Mouse (Mus musculus) stomach, postnatal 0 days (tissue): Measurements from ENCODE around the gene Vps51.

Source experiments
- CTCF ChIP-seq: IDR thresholded peaks from 2 replicates; pipeline ENCODE4 v1.5.1; 2016; ENCODE audit warnings: antibody characterized with exemption, low read depth, mild to moderate bottlenecking, moderate library complexity
- EP300 ChIP-seq: optimal IDR thresholded peaks from 2 replicates; pipeline ENCODE3; 2016; ENCODE audit warnings: antibody characterized with exemption

DNA sequence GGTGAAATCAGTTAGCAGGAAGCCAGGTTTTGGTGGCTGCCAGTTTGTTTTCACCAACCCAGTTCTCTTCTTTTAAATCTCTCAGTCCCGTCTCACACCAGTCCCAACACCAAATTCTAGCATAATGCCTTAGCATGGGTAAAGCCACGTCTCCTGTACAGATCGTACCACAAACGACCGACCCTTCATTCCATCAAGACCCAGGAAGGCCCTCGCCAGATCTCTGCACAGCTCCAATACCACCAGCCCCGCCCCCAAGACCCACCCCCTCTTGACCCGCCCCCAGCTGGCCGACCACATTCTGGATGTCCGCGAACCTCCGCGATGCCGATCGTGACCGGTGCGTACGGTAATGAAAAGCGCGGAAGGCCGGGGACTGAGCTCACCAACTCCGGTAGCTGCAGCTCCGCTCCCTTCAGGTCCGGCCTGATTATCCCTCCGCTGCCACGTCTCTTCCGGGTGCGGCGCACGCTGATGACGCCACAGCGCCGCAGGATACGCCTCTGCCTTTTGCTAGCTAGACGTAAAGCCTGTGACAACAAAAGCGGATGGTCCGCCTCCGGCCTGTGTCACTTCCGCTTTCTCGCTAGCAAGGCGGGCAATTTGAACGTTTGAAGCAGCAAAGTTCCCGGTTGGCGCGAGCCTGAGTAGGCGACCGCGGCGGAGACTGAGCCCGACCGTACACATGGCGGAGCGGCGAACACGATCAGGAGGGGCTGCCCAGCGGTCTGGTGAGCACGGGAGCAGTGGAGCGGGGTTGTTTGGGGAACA lies 7.6 kb upstream of the Vps51 start, which contains the start of the genes Zfpl1 and Cdca5:
- TF ChIP-seq CTCF (0 out of 2 replicates have a peak, but pooled peaks have one; percentile 1), EP300 (no peak)
